Mouse (Mus musculus) thymus, postnatal 14 days (tissue): ENCODE data around the gene Gm45716.

Experiments
- DNase-seq: peaks from one replicate; pipeline ENCODE4 v3.0.0; 2021

Gene Gm45716

DNA sequence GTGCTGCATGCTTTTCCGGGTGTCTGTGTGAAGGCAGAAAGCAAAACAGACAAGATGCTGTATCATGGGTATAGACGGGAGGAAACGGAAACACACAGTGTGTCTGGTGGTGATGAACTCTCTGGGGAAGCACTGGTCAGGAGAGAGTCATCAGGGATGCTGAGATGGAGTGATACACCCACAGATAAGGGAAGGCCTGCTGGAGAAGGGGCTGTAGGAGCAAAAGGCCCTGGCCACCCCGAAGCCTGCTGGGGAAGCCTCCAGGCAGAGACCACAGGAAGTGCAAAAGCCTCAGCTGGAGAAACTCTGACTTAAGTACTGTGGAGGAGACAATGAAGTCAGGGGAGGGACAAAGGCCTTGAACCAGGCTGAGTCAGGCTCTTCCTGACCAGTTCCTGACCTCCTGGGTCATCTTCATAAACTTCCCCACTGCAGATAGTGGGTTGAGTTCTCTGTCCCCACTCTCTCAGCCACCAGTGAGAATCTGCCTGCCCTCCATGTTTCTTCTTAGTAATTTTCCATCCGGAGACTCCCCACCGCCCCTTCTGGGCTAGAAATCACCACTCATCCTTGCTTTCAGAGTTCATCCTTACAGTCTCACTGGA, 99.2 kb downstream of the Gm45716 start:
- DNase-seq: no peak

DNA sequence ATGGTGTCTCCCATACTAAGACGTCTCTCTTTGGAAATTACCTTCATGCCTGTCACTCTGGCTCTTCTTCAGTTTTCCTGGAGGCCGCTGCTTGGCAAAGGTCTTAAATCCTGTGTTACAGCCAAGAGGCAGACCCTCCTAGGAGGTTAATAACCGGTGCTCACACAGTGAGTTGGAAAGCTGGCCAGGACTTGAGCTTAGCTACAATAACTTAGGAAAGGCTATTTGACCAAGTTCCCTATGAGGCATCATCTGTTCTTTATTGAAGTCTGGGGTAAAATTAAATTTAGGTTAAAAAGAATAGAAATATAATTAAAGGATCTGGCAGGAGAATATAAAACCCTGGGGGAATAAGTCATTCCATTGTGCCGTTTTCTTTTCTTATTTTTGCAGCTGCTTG, 103.7 kb downstream of the Gm45716 start:
- DNase-seq: no peak

DNA sequence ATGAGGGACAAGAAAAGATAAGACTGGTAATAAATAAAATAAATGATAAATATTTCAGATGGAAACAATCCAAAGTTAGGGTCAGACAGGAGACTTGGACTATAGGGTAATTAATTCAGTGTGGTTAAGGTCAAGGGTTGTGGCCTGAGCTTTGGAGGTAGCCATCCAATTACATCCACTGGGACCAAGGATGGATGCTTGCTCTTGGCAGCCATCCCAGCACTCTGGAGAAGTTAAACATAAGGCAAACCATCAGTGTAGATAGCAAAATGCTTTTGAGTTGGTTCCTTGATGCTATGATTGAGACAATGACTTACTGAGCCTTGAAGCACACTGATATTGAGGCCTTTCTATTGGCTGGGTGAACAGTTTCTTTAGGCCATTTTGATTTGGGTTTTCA, 105.3 kb downstream of the Gm45716 start:
- DNase-seq: no peak

DNA sequence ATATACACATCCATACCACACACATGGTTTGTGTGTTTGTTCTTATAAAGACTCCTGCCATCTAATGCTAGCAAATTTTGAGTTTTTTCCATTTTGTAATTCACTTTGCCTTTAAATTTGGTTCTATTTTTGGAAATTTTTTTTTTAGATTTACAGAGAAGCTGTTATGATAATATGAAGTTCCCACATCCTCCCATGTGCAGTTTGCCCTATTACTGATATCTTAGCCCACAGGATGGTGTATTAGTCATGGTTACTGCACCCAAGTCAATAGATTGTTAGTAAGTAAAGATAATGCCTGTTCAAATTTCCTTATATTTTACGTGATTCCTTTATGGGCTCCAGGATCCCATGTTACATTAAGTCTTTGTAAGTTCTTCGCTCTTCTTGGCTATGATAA, 107.1 kb downstream of the Gm45716 start:
- DNase-seq: no peak
